Mouse (Mus musculus) MEL (cell line): ENCODE measurements at regions not wholly inside any gene's neighbourhood (a gene's known extent, or its start where the extent isn't known, plus 50 kb on each side); places are given as distances from the start of the nearest gene placed in this dataset.

ENCODE experiments used
- CTCF ChIP-seq, 3 experiments: IDR thresholded peaks in 2 of 3; conservative IDR thresholded peaks in 1 of 3; 2 replicates each; pipeline ENCODE4 v1.5.1; 2011 to 2012; ENCODE audit warnings: low read length in 3 of 3, low read depth in 2 of 3, mild to moderate bottlenecking in 2 of 3, improper control_type of control experiment in 1 of 3, inconsistent platforms in 1 of 3, mixed read lengths in 1 of 3, moderate library complexity in 1 of 3; ENCODE audit not compliant: control insufficient read depth in 1 of 3, insufficient read depth in 1 of 3, poor library complexity in 1 of 3, severe bottlenecking in 1 of 3
- GATA1 ChIP-seq: IDR thresholded peaks from 2 replicates; pipeline ENCODE4 v1.6.1; 2011; ENCODE audit warnings: low read depth, low read length, improper control_type of control experiment
- HCFC1 ChIP-seq: IDR thresholded peaks from 2 replicates; pipeline ENCODE4 v1.6.1; 2012; ENCODE audit warnings: low read depth, mild to moderate bottlenecking, inconsistent platforms, low read length, improper control_type of control experiment, moderate library complexity
- MAFK ChIP-seq: IDR thresholded peaks from 2 replicates; pipeline ENCODE4 v1.6.1; 2011; ENCODE audit warnings: low read depth, mild to moderate bottlenecking, low read length, improper control_type of control experiment, borderline replicate concordance
- MEF2A ChIP-seq: IDR thresholded peaks from 2 replicates; pipeline ENCODE4 v1.6.1; 2014; ENCODE audit warnings: low read depth, mild to moderate bottlenecking, inconsistent platforms, low read length, improper control_type of control experiment; ENCODE audit not compliant: poor library complexity, insufficient replicate concordance, severe bottlenecking; ENCODE audit errors: extremely low read depth
- MXI1 ChIP-seq: IDR thresholded peaks from 2 replicates; pipeline ENCODE4 v1.6.1; 2011; ENCODE audit warnings: mild to moderate bottlenecking, low read depth, low read length, improper control_type of control experiment
- POLR2A ChIP-seq, 2 experiments: IDR thresholded peaks; 2 replicates each; pipeline ENCODE4 v1.6.1; 2011 to 2012; ENCODE audit warnings: low read length in 2 of 2, mild to moderate bottlenecking in 2 of 2, control low read depth in 1 of 2, improper control_type of control experiment in 1 of 2, low read depth in 1 of 2, moderate library complexity in 1 of 2; ENCODE audit not compliant: control insufficient read depth in 1 of 2, insufficient read depth in 1 of 2, poor library complexity in 1 of 2
- POLR2AphosphoS2 ChIP-seq: IDR thresholded peaks from 2 replicates; pipeline ENCODE4 v1.6.1; 2011; ENCODE audit warnings: low read length, improper control_type of control experiment
- RAD21 ChIP-seq: IDR thresholded peaks from 2 replicates; pipeline ENCODE4 v1.6.1; 2011; ENCODE audit warnings: mild to moderate bottlenecking, low read depth, low read length, improper control_type of control experiment
- RCOR1 ChIP-seq: IDR thresholded peaks from 2 replicates; pipeline ENCODE4 v1.6.1; 2012; ENCODE audit warnings: low read depth, mild to moderate bottlenecking, inconsistent platforms, low read length, improper control_type of control experiment
- SMC3 ChIP-seq: IDR thresholded peaks from 2 replicates; pipeline ENCODE4 v1.6.1; 2011; ENCODE audit warnings: low read depth, low read length, improper control_type of control experiment
- UBTF ChIP-seq: IDR thresholded peaks from 2 replicates; pipeline ENCODE4 v1.6.1; 2012; ENCODE audit warnings: low read depth, mild to moderate bottlenecking, inconsistent platforms, low read length, improper control_type of control experiment, moderate library complexity, borderline replicate concordance; ENCODE audit not compliant: insufficient read depth
- USF1 ChIP-seq: IDR thresholded peaks from 2 replicates; pipeline ENCODE4 v1.6.1; 2014; ENCODE audit warnings: low read depth, mild to moderate bottlenecking, inconsistent platforms, low read length, improper control_type of control experiment, moderate library complexity
- ZC3H11A ChIP-seq: IDR thresholded peaks from 2 replicates; pipeline ENCODE4 v1.6.1; 2012; ENCODE audit warnings: low read depth, mild to moderate bottlenecking, inconsistent platforms, low read length, improper control_type of control experiment

DNA sequence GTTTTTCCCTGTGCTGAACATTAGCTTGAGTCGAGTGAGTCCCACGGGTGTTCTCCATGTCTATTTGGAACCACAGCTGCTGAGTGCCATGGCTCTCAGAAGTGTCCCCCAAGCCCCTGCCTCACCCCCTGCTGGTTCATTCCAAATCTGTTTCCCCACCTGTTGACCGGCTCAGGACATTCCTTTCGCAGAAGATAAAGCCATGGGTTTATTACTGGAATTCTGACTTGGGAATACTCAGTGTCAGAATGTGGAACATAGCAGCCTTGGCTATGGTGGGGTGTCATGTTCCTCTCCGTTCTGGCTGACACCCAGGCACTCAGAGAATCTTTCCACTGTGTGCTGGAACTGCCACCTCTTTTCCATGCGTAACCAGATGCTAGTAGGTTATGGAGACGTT lies 148.7 kb upstream of the Ankrd50 start:
- TF ChIP-seq MXI1 (no peak), ZC3H11A (no peak), MAFK (no peak), USF1 (no peak), POLR2A (IDR thresholded peaks at IDR 0.05; ENCODE audit: control insufficient read depth in 1 of 2, insufficient read depth in 1 of 2, low read depth in 1 of 2, low read length in 2 of 2, poor library complexity in 1 of 2) (no peak), UBTF (no peak), HCFC1 (no peak), CTCF (IDR thresholded peaks at IDR 0.05 in 2 of 3, conservative IDR thresholded peaks at IDR 0.05 in 1 of 3; ENCODE audit: control insufficient read depth in 1 of 3, insufficient read depth in 1 of 3, low read depth in 2 of 3, low read length in 3 of 3, poor library complexity in 1 of 3, severe bottlenecking in 1 of 3) (no peak), SMC3 (no peak), RAD21 (no peak), MEF2A (no peak), RCOR1 (no peak), POLR2AphosphoS2 (no peak), GATA1 (no peak)
